Mouse (Mus musculus): Measurements from ENCODE around the gene Tead3. TPM values are rescaled to one million over a fixed set of nuclear protein-coding genes. Genes with fewer than 3 reads are reported as not detected.

Gene Tead3
- total RNA-seq, 2 experiments from 2014 or later, result 24.3 to 24.6 TPM

Other genes starting within 250 kb of the Tead3 start
- 1 to 10 TPM; 1.6 to 2.4 TPM for gene Scube3, start 208.7 kb downstream of the Tead3 start, total RNA-seq (2021)
- 10 to 100 TPM; 31.7 to 38.2 TPM for gene Zfp523, start 173.7 kb downstream of the Tead3 start, total RNA-seq (2021)
- 1 to 10 TPM; 4.7 to 4.8 TPM for gene Def6, start 143.0 kb downstream of the Tead3 start, total RNA-seq (2021)
- gene Ppard, start 118.1 kb downstream of the Tead3 start, total RNA-seq (2021), result 10 to 100 TPM; 34.3 to 37.6 TPM
- 10 to 100 TPM; 24.9 to 25.4 TPM for gene Fance, start 37.3 kb downstream of the Tead3 start, total RNA-seq (2021)
- gene Rpl10a, start 22.3 kb downstream of the Tead3 start, total RNA-seq (2021), result 100 to 1,000 TPM; 919 to 955 TPM
- under 1 TPM; 0.47 to 0.57 TPM for gene Tulp1, start 14.4 kb upstream of the Tead3 start, total RNA-seq (2021)
- 10 to 100 TPM; 11.5 to 12.0 TPM for gene Fkbp5, start 166.7 kb upstream of the Tead3 start, total RNA-seq (2021)
- gene Armc12, start 180.0 kb upstream of the Tead3 start, total RNA-seq (2021), result not detected
- gene Clpsl2, start 198.6 kb upstream of the Tead3 start, total RNA-seq (2021), result not detected
- not detected for gene Clps, start 209.9 kb upstream of the Tead3 start, total RNA-seq (2021)
- gene Lhfpl5, start 224.8 kb upstream of the Tead3 start, total RNA-seq (2021), result not detected

Measured in gastrocnemius, postnatal 4 days (tissue).